ENCODE assay signal across 10 mouse cellular contexts in the genomic region with DNA sequence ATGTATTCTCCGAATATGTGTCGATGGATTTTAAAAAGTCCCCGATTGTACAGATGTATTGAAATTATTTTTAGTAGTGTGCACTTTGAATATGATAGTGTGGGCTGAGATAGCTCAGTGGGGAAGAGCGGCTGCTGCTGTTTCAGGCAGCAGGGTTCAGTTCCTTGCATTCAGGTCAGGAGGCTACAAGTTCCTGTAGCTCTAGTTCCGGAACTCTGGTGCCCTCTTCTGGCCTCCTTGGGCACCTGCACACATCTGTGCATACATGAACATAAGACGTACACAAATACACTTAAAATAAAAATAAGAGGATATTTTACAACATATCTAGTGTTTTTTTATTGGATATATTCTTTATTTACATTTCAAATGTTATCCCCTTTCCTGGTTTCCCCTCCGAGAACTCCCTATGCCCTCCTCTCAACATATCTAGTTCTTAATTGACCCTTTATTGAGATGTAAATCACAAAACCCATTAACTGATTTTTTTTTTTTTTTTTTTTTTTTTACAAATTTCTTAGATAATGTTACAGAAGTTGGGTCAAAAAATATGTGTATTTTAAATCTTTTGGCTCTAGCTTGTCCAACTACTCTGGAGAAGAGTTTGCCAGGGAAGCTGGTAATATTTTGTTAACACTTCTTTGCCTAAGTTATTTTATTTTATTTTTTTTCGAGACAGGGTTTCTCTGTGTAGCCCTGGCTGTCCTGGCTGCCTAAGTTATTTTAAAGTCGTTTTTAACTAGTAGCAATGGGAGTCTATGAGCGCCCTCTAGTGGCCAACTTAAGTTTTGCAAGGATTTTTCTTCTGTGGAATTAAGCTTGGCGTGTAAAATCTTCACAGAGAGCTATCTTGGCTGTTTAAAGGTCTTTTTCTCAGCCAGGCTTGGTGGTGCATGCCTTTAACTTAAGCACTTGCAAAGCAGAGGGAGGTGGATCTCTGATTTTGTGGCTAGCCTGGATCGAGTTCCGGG. TPM values are rescaled to one million over a fixed set of nuclear protein-coding genes. Genes with fewer than 3 reads are reported as not detected.
DNase-seq lines count a peak whose midpoint lies in the region; ATAC-seq and TF ChIP-seq lines count a peak whose summit lies in the region.
"Had no signal": no experiment of that assay in that cellular context is flagged by ENCODE, and none has a peak within 500 bp of the region (broad histone marks: within the 10 kb centered on the region; RNA-seq: fewer than 3 reads in every experiment).

No protein-coding gene starts in this region.

- no peak overlapping the region for H3K27ac ChIP-seq in intestine, postnatal 0 days (ENCODE audit: low read depth, low read length)
- H3K27ac ChIP-seq in intestine, embryonic 15.5 days: no peak overlapping the region
- H3K27ac ChIP-seq in bone marrow macrophage, adult 2 months (ENCODE audit: insufficient read depth, low read depth, low read length): 0 out of 2 replicates have a peak overlapping the region, but pooled peaks have one; percentile 28
- no peak overlapping the region for H3K27ac ChIP-seq in midbrain, postnatal 0 days (ENCODE audit: low read depth, low read length)
- no peak overlapping the region for H3K27ac ChIP-seq in stomach, postnatal 0 days (replicated peaks)
- H3K27ac ChIP-seq: embryonic facial prominence, embryonic 12.5 days; macrophage had no signal

- H3K9me3 ChIP-seq in intestine, postnatal 0 days (ENCODE audit: control insufficient read depth): no peaks in the 10 kb centered on the region
- H3K9me3 ChIP-seq in intestine, embryonic 15.5 days: no peaks in the 10 kb centered on the region
- no peaks in the 10 kb centered on the region for H3K9me3 ChIP-seq in midbrain, postnatal 0 days (ENCODE audit: low read length)
- no peaks in the 10 kb centered on the region for H3K9me3 ChIP-seq in stomach, postnatal 0 days (ENCODE audit: control insufficient read depth, low read length)
- H3K9me3 ChIP-seq: embryonic facial prominence, embryonic 12.5 days had no signal

- peak; percentile 70 to 83 for DNase-seq in heart, postnatal 14 days
- peak; percentile 51 to 53 for DNase-seq in left cerebral cortex, adult 8-10 months (ENCODE audit: low spot score in 2 of 2)
- DNase-seq in midbrain, postnatal 0 days (ENCODE audit: low spot score): peak; percentile 88
- peak; percentile 72 for DNase-seq in stomach, postnatal 0 days (ENCODE audit: low spot score)

- intact Hi-C loops in heart, postnatal 14 days (cut with DNase I): loop anchor here (1.0 to 10.0 kb wide), 5 partner anchors 41 to 544 kb away; a partner anchor contains a TSS

- no peaks in the 10 kb centered on the region for H3K27me3 ChIP-seq in intestine, postnatal 0 days (replicated peaks; ENCODE audit: control insufficient read depth, insufficient read depth, low read length)
- H3K27me3 ChIP-seq in intestine, embryonic 15.5 days (replicated peaks): no peaks in the 10 kb centered on the region
- H3K27me3 ChIP-seq in midbrain, postnatal 0 days (ENCODE audit: insufficient read depth, low read length): no peaks in the 10 kb centered on the region
- H3K27me3 ChIP-seq in stomach, postnatal 0 days (ENCODE audit: control insufficient read depth, insufficient read depth, low read length): no peaks in the 10 kb centered on the region
- H3K27me3 ChIP-seq: embryonic facial prominence, embryonic 12.5 days had no signal

- no peak for TF ChIP-seq POLR2A in bone marrow macrophage, adult 2 months (IDR thresholded peaks at IDR 0.05; ENCODE audit: borderline replicate concordance, low read depth, low read length)

- no peak for TF ChIP-seq EP300 in stomach, postnatal 0 days (optimal IDR thresholded peaks at IDR 0.05)

- no peak for ATAC-seq in intestine, postnatal 0 days
- ATAC-seq in intestine, embryonic 15.5 days: no peak
- ATAC-seq in erythroblast, adult 5-6 weeks (replicated peaks; ENCODE audit: low FRiP score, poor library complexity, severe bottlenecking): peak; percentile 62; the same call in 1 of the 2 replicates
- no peak; the same call in 1 of the 2 replicates for ATAC-seq in midbrain, postnatal 0 days (ENCODE audit: low FRiP score)
- no peak for ATAC-seq in stomach, postnatal 0 days (ENCODE audit: low FRiP score, low TSS enrichment)

- H3K4me1 ChIP-seq in intestine, postnatal 0 days (replicated peaks; ENCODE audit: control insufficient read depth, insufficient read depth, low read length): peaks cover 7% of the 10 kb centered on the region; the same call in 1 of the 2 replicates
- H3K4me1 ChIP-seq in intestine, embryonic 15.5 days (replicated peaks): peaks cover 6% of the 10 kb centered on the region
- peaks cover 17% of the 10 kb centered on the region for H3K4me1 ChIP-seq in bone marrow macrophage, adult 2 months (ENCODE audit: control insufficient read depth, insufficient read depth, low read length)
- no peaks in the 10 kb centered on the region for H3K4me1 ChIP-seq in midbrain, postnatal 0 days (ENCODE audit: insufficient read depth, low read length)
- H3K4me1 ChIP-seq in stomach, postnatal 0 days (replicated peaks; ENCODE audit: control insufficient read depth, insufficient read depth): no peaks in the 10 kb centered on the region
- H3K4me1 ChIP-seq: embryonic facial prominence, embryonic 12.5 days had no signal

- WGBS in intestine, postnatal 0 days: 55% methylated on average over 13 of the region's 13 CpGs
- WGBS in intestine, embryonic 15.5 days: 55% methylated on average over 13 of the region's 13 CpGs
- 56% methylated on average over 13 of the region's 13 CpGs for WGBS in midbrain, postnatal 0 days
- WGBS in stomach, postnatal 0 days: 57% methylated on average over 13 of the region's 13 CpGs

- no peaks in the 10 kb centered on the region for H3K36me3 ChIP-seq in intestine, postnatal 0 days (ENCODE audit: control insufficient read depth, insufficient read depth)
- no peaks in the 10 kb centered on the region for H3K36me3 ChIP-seq in intestine, embryonic 15.5 days
- H3K36me3 ChIP-seq in midbrain, postnatal 0 days (ENCODE audit: insufficient read depth, low read length): no peaks in the 10 kb centered on the region
- no peaks in the 10 kb centered on the region for H3K36me3 ChIP-seq in stomach, postnatal 0 days (ENCODE audit: control insufficient read depth, insufficient read depth, low read length)
- H3K36me3 ChIP-seq: embryonic facial prominence, embryonic 12.5 days had no signal

- peak; percentile 85 for TF ChIP-seq CTCF in intestine, postnatal 0 days (IDR thresholded peaks at IDR 0.05; ENCODE audit: low read depth)
- peak; percentile 36; the same call in 1 of the 2 replicates for TF ChIP-seq CTCF in bone marrow macrophage, adult 2 months (IDR thresholded peaks at IDR 0.05; ENCODE audit: low read depth, low read length)
- peak; percentile 90 for TF ChIP-seq CTCF in midbrain, postnatal 0 days (IDR thresholded peaks at IDR 0.05)
- TF ChIP-seq CTCF in stomach, postnatal 0 days (IDR thresholded peaks at IDR 0.05; ENCODE audit: low read depth): peak; percentile 90

- H3K4me3 ChIP-seq in intestine, postnatal 0 days (ENCODE audit: low read depth, low read length): no peak overlapping the region
- no peak overlapping the region for H3K4me3 ChIP-seq in intestine, embryonic 15.5 days (replicated peaks)
- H3K4me3 ChIP-seq in bone marrow macrophage, adult 2 months (ENCODE audit: insufficient read depth, low read length): peak overlapping the region; percentile 20; the same call in 1 of the 2 replicates
- H3K4me3 ChIP-seq in midbrain, postnatal 0 days (ENCODE audit: low read depth, low read length): no peak overlapping the region
- H3K4me3 ChIP-seq in stomach, postnatal 0 days (ENCODE audit: low read depth, low read length): no peak overlapping the region
- H3K4me3 ChIP-seq: embryonic facial prominence, embryonic 12.5 days had no signal

- H3K4me2 ChIP-seq in intestine, postnatal 0 days (replicated peaks; ENCODE audit: low read depth): no peak overlapping the region
- H3K4me2 ChIP-seq in intestine, embryonic 15.5 days (replicated peaks): no peak overlapping the region
- H3K4me2 ChIP-seq in midbrain, postnatal 0 days (ENCODE audit: low read depth, low read length, poor library complexity, severe bottlenecking): no peak overlapping the region
- no peak overlapping the region for H3K4me2 ChIP-seq in stomach, postnatal 0 days (replicated peaks; ENCODE audit: low read depth)
- H3K4me2 ChIP-seq: embryonic facial prominence, embryonic 12.5 days had no signal

- no peak overlapping the region for H3K9ac ChIP-seq in intestine, postnatal 0 days (ENCODE audit: low read depth, low read length)
- H3K9ac ChIP-seq in intestine, embryonic 15.5 days: no peak overlapping the region
- no peak overlapping the region for H3K9ac ChIP-seq in midbrain, postnatal 0 days (replicated peaks; ENCODE audit: low read length, poor library complexity, severe bottlenecking)
- H3K9ac ChIP-seq in stomach, postnatal 0 days (ENCODE audit: low read length): no peak overlapping the region
- H3K9ac ChIP-seq: embryonic facial prominence, embryonic 12.5 days had no signal

RNA-seq across cellular contexts. Expression of a gene that starts 11.0 kb away (rescaled TPM):
- 0.92 and 1.1 TPM in 2 replicates for polyA plus RNA-seq in intestine, postnatal 0 days (2015; fragmentation: Nextera tagmentation; extraction: Ambion mirVana)
- polyA plus RNA-seq in intestine, embryonic 15.5 days (2015; fragmentation: Nextera tagmentation; extraction: Ambion mirVana): 4.9 and 7.3 TPM in 2 replicates
- polyA plus RNA-seq in bone marrow macrophage, adult 2 months (2012; ENCODE audit: insufficient read depth, insufficient read length, missing spikeins): not detected in 2 replicates
- not detected in 2 replicates for total RNA-seq in erythroblast, adult 5-6 weeks (2015; ENCODE audit: low replicate concordance)
- not detected in 2 replicates for total RNA-seq in erythroblast, adult 5-6 weeks (2017; ENCODE audit: low replicate concordance)
- total RNA-seq in heart, postnatal 14 days (2021): 1 to 10 TPM in 1 of 2 experiments, under 1 TPM in 1; 0.83 to 1.9 TPM
- total RNA-seq in left cerebral cortex, adult 8-10 months (2022): 100 to 1,000 TPM; 126 to 132 (median 131) TPM
- total RNA-seq in midbrain, postnatal 0 days (2014; rRNA removed): 45.6 and 60.4 TPM in 2 replicates
- polyA plus RNA-seq in midbrain, postnatal 0 days (2015; fragmentation: Nextera tagmentation; extraction: Ambion mirVana): 45.5 and 47.2 TPM in 2 replicates
- 0.50 and 0.88 TPM in 2 replicates for polyA plus RNA-seq in stomach, postnatal 0 days (2015; fragmentation: Nextera tagmentation; extraction: Ambion mirVana)
- polyA plus RNA-seq: macrophage had no signal

RNA-seq across cellular contexts. Expression of a gene that starts 43.9 kb away (rescaled TPM):
- 19.1 and 22.1 TPM in 2 replicates for polyA plus RNA-seq in intestine, postnatal 0 days (2015; fragmentation: Nextera tagmentation; extraction: Ambion mirVana)
- polyA plus RNA-seq in intestine, embryonic 15.5 days (2015; fragmentation: Nextera tagmentation; extraction: Ambion mirVana): 17.5 and 21.3 TPM in 2 replicates
- 30.3 and 35.5 TPM in 2 replicates for polyA plus RNA-seq in bone marrow macrophage, adult 2 months (2012; ENCODE audit: insufficient read depth, insufficient read length, missing spikeins)
- total RNA-seq in erythroblast, adult 5-6 weeks (2015; ENCODE audit: low replicate concordance): 2.3 and 3.5 TPM in 2 replicates
- 5.3 and 6.8 TPM in 2 replicates for total RNA-seq in erythroblast, adult 5-6 weeks (2017; ENCODE audit: low replicate concordance)
- 10 to 100 TPM; 19.6 to 23.4 TPM for total RNA-seq in heart, postnatal 14 days (2021)
- total RNA-seq in left cerebral cortex, adult 8-10 months (2022): 10 to 100 TPM; 60.9 to 68.8 (median 63.9) TPM
- total RNA-seq in midbrain, postnatal 0 days (2014; rRNA removed): 39.4 and 46.8 TPM in 2 replicates
- polyA plus RNA-seq in midbrain, postnatal 0 days (2015; fragmentation: Nextera tagmentation; extraction: Ambion mirVana): 24.7 and 28.5 TPM in 2 replicates
- 16.4 and 20.8 TPM in 2 replicates for polyA plus RNA-seq in stomach, postnatal 0 days (2015; fragmentation: Nextera tagmentation; extraction: Ambion mirVana)

Comparison
In these comparisons a context has a peak if more than half of its experiments do, and no peak if none do; other contexts are left out.
1. CTCF ChIP-seq: peak in every context shown above with its lines; median percentile 90 in midbrain, postnatal 0 days; 90 in stomach, postnatal 0 days; 85 in intestine, postnatal 0 days; 36 in bone marrow macrophage, adult 2 months.